Mouse (Mus musculus): ENCODE results near the gene Zfp941.

Gene Zfp941

GRCm38 (mm10) chr7:140855860-140856784 lies 34.1 kb upstream of the Zfp941 start, which contains the start of gene Gm45785:
Gm45785 (minus strand) TSS chr7:140856331.
- no peaks in the 10 kb centered on the region for H3K9me3 ChIP-seq (ENCODE audit: low read length)
- TF ChIP-seq NANOG (IDR thresholded peaks at IDR 0.05; ENCODE audit: borderline replicate concordance, low read length), result no peak
- no peak for TF ChIP-seq CTCF (conservative IDR thresholded peaks at IDR 0.05; ENCODE audit: low read length)
- no peak for TF ChIP-seq POU5F1 (IDR thresholded peaks at IDR 0.05; ENCODE audit: borderline replicate concordance, low read length)

DNA sequence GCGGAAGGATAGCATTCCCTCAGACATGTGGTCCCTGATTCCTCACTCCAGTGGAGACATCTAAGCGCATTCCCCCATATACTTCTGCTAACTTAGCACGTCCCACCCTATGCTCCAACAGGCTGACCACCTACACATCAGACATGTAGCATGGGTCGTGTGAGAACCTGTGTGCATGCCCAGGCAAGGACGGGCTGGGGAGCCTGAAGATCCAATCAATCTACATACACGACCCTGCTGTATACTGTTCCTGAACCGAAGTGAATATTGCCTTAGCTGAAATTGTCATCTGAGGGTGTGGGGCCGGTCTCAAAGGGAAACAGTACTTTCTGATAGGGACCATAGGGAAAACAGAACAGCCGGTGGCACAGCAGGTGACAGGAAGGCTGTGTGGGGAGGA lies 33.2 kb upstream of the Zfp941 start:
- Histone ChIP-seq H3K27me3 (ENCODE audit: insufficient read depth, low read length) (no peaks in the 10 kb centered on the region), H3K4me3 (replicated peaks; ENCODE audit: low read length) (peak overlapping the region; percentile 90), H3K4me1 (replicated peaks; ENCODE audit: low read depth, low read length) (peaks cover 82% of the 10 kb centered on the region), H3K36me3 (ENCODE audit: insufficient read depth, low read length) (peaks cover 75% of the 10 kb centered on the region), H3K9me3 (ENCODE audit: low read length) (no peaks in the 10 kb centered on the region)
- TF ChIP-seq POU5F1 (IDR thresholded peaks at IDR 0.05; ENCODE audit: borderline replicate concordance, low read length), result no peak
- TF ChIP-seq NANOG (IDR thresholded peaks at IDR 0.05; ENCODE audit: borderline replicate concordance, low read length), result no peak
- TF ChIP-seq CTCF (conservative IDR thresholded peaks at IDR 0.05; ENCODE audit: low read length), result no peak

More at GRCm38 (mm10) chr7:140855860-140856784, 34.1 kb upstream of the Zfp941 start, which contains the start of gene Gm45785:
- peaks cover 76% of the 10 kb centered on the region for H3K36me3 ChIP-seq (ENCODE audit: insufficient read depth, low read length)
- H3K27me3 ChIP-seq (ENCODE audit: insufficient read depth, low read length), result no peaks in the 10 kb centered on the region
- H3K4me3 ChIP-seq (replicated peaks; ENCODE audit: low read length), result peak within 1 kb of the TSS; percentile 90
- peaks cover 79% of the 10 kb centered on the region for H3K4me1 ChIP-seq (replicated peaks; ENCODE audit: low read depth, low read length)

DNA sequence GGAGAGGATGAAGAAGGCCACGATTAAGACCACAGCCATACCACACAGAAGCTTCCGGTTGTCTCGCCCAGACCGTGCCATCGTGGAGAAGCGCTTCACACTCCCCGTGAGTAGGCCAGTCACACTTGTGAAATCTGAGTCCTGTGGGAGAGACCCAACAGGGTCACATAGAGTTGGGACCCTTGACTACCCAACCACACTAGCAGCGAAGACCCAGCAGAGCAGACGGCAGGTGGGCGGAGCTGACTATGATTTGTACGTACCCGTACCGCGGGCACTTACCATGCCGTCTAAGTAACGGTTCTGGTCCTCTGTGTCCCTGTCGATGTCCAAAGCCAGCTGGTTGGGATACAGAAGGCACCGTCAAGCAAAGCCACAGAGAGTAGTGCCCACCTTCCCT lies 32.5 kb upstream of the Zfp941 start:
- H3K4me1 ChIP-seq (replicated peaks; ENCODE audit: low read depth, low read length), result peaks cover 81% of the 10 kb centered on the region
- no peaks in the 10 kb centered on the region for H3K27me3 ChIP-seq (ENCODE audit: insufficient read depth, low read length)
- H3K9me3 ChIP-seq (ENCODE audit: low read length), result no peaks in the 10 kb centered on the region
- H3K4me3 ChIP-seq (replicated peaks; ENCODE audit: low read length), result peak overlapping the region; percentile 90
- peaks cover 68% of the 10 kb centered on the region for H3K36me3 ChIP-seq (ENCODE audit: insufficient read depth, low read length)
- TF ChIP-seq POU5F1 (IDR thresholded peaks at IDR 0.05; ENCODE audit: borderline replicate concordance, low read length), result no peak
- TF ChIP-seq NANOG (IDR thresholded peaks at IDR 0.05; ENCODE audit: borderline replicate concordance, low read length), result no peak
- no peak for TF ChIP-seq CTCF (conservative IDR thresholded peaks at IDR 0.05; ENCODE audit: low read length)

GRCm38 (mm10) chr7:140853386-140853785 lies 31.4 kb upstream of the Zfp941 start:
- TF ChIP-seq CTCF (conservative IDR thresholded peaks at IDR 0.05; ENCODE audit: low read length) (no peak), NANOG (IDR thresholded peaks at IDR 0.05; ENCODE audit: borderline replicate concordance, low read length) (no peak), POU5F1 (IDR thresholded peaks at IDR 0.05; ENCODE audit: borderline replicate concordance, low read length) (no peak)
- Histone ChIP-seq H3K9me3 (ENCODE audit: low read length) (no peaks in the 10 kb centered on the region), H3K4me3 (replicated peaks; ENCODE audit: low read length) (peak overlapping the region; percentile 90), H3K36me3 (ENCODE audit: insufficient read depth, low read length) (peaks cover 57% of the 10 kb centered on the region), H3K4me1 (replicated peaks; ENCODE audit: low read depth, low read length) (peaks cover 74% of the 10 kb centered on the region), H3K27me3 (ENCODE audit: insufficient read depth, low read length) (no peaks in the 10 kb centered on the region)

DNA sequence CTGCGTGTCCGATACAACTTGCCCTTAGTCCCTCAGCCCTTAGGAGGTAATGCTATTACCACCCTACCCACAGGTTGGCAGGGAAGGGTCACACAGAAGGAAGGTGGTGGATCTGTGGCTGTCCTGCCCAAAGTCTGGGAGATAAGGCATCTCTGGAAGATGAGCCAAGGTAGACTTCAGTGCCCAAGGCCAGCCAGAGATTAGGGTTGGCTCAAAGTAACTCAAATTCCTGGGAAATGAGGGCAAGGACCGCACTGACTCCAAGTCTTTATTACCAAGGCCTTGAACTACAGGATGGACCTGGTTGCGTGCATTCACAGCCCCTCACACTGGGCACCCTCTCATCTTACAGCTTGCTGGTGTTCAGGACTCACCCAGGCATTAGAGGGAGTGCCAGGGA lies 29.9 kb upstream of the Zfp941 start:
- Histone ChIP-seq H3K36me3 (ENCODE audit: insufficient read depth, low read length) (peaks cover 52% of the 10 kb centered on the region), H3K9me3 (ENCODE audit: low read length) (no peaks in the 10 kb centered on the region), H3K4me1 (replicated peaks; ENCODE audit: low read depth, low read length) (peaks cover 79% of the 10 kb centered on the region), H3K27me3 (ENCODE audit: insufficient read depth, low read length) (no peaks in the 10 kb centered on the region; the same call in 1 of the 2 replicates), H3K4me3 (replicated peaks; ENCODE audit: low read length) (no peak overlapping the region)
- TF ChIP-seq NANOG (IDR thresholded peaks at IDR 0.05; ENCODE audit: borderline replicate concordance, low read length), result no peak
- TF ChIP-seq POU5F1 (IDR thresholded peaks at IDR 0.05; ENCODE audit: borderline replicate concordance, low read length), result no peak
- no peak for TF ChIP-seq CTCF (conservative IDR thresholded peaks at IDR 0.05; ENCODE audit: low read length)

- Histone ChIP-seq H3K36me3 (ENCODE audit: insufficient read depth, low read length) (peaks cover 32% of the 10 kb centered on the region), H3K4me1 (replicated peaks; ENCODE audit: low read depth, low read length) (peaks cover 88% of the 10 kb centered on the region), H3K27me3 (ENCODE audit: insufficient read depth, low read length) (peaks cover 5% of the 10 kb centered on the region; the same call in 1 of the 2 replicates), H3K4me3 (replicated peaks; ENCODE audit: low read length) (no peak overlapping the region), H3K9me3 (ENCODE audit: low read length) (no peaks in the 10 kb centered on the region)
- TF ChIP-seq CTCF (conservative IDR thresholded peaks at IDR 0.05; ENCODE audit: low read length) (no peak), NANOG (IDR thresholded peaks at IDR 0.05; ENCODE audit: borderline replicate concordance, low read length) (no peak), POU5F1 (IDR thresholded peaks at IDR 0.05; ENCODE audit: borderline replicate concordance, low read length) (no peak)
Observed at GRCm38 (mm10) chr7:140848591-140848990, 26.6 kb upstream of the Zfp941 start.

DNA sequence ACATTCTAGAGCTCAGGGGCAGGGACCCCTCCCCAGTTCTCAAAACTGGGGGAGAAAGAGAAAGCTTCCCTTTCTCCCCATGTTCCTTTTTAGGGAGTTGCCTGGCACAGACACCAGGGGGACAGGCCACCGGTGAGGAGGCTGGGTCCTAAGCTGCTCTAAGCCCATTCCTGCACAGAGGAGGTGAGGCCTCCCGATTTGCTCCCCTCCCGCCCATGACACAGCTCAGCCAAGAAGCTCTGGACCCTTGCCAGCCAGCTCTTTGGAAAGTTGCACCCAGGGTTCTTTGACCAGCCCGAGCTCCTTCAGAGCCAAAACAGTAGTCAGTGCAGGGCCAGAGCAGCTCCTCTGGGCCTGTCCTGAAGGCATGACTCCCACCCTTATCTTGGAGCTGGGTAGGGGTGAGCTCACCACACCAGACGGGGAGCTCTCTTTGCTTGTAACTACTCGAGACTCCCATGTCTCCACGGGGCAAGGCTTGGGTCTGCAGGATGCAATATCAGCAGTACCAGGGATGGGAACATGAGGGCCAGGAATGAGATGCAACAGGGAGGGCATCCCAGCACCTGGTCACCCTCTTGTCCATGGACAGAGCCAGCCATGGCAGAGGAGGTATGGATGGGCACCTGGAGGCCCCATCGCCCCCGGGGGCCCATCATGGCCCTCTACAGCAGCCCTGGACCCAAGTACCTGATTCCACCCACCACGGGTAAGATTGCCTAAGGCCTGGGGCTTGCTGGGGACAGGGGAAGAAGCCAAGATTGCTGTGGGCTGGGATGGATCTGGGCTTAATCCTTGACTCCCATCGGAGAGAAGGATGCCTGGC lies 26.0 kb upstream of the Zfp941 start, which contains the start of gene Odf3:
Gene Odf3 (plus strand): TSS at position 51 of the 826 bp plus-strand sequence.
- peaks cover 25% of the 10 kb centered on the region for H3K36me3 ChIP-seq (ENCODE audit: insufficient read depth, low read length)
- H3K27me3 ChIP-seq (ENCODE audit: insufficient read depth, low read length), result peaks cover 9% of the 10 kb centered on the region; the same call in 1 of the 2 replicates
- TF ChIP-seq CTCF (conservative IDR thresholded peaks at IDR 0.05; ENCODE audit: low read length) (no peak), POU5F1 (IDR thresholded peaks at IDR 0.05; ENCODE audit: borderline replicate concordance, low read length) (no peak), NANOG (IDR thresholded peaks at IDR 0.05; ENCODE audit: borderline replicate concordance, low read length) (no peak)
- no peak within 1 kb of the TSS for H3K4me3 ChIP-seq (replicated peaks; ENCODE audit: low read length)
- peaks cover 86% of the 10 kb centered on the region for H3K4me1 ChIP-seq (replicated peaks; ENCODE audit: low read depth, low read length)
- H3K9me3 ChIP-seq (ENCODE audit: low read length), result no peaks in the 10 kb centered on the region

GRCm38 (mm10) chr7:140846676-140847075 lies 24.7 kb upstream of the Zfp941 start:
- H3K4me1 ChIP-seq (replicated peaks; ENCODE audit: low read depth, low read length), result peaks cover 86% of the 10 kb centered on the region
- H3K9me3 ChIP-seq (ENCODE audit: low read length), result no peaks in the 10 kb centered on the region
- 0 out of 2 replicates have a peak overlapping the region, but pooled peaks have one; percentile 1 for H3K4me3 ChIP-seq (replicated peaks; ENCODE audit: low read length)
- TF ChIP-seq CTCF (conservative IDR thresholded peaks at IDR 0.05; ENCODE audit: low read length) (no peak), POU5F1 (IDR thresholded peaks at IDR 0.05; ENCODE audit: borderline replicate concordance, low read length) (no peak), NANOG (IDR thresholded peaks at IDR 0.05; ENCODE audit: borderline replicate concordance, low read length) (no peak)
- H3K27me3 ChIP-seq (ENCODE audit: insufficient read depth, low read length), result peaks cover 16% of the 10 kb centered on the region; the same call in 1 of the 2 replicates
- H3K36me3 ChIP-seq (ENCODE audit: insufficient read depth, low read length), result peaks cover 12% of the 10 kb centered on the region

All from E14TG2a.4 (cell line).